Mouse (Mus musculus) MEL (cell line): Measurements from ENCODE around the gene Ttc17.

ENCODE experiments used
- CTCF ChIP-seq, 3 experiments: IDR thresholded peaks in 2 of 3; conservative IDR thresholded peaks in 1 of 3; 2 replicates each; pipeline ENCODE4 v1.5.1; 2011 to 2012; ENCODE audit warnings: low read length in 3 of 3, low read depth in 2 of 3, mild to moderate bottlenecking in 2 of 3, improper control_type of control experiment in 1 of 3, inconsistent platforms in 1 of 3, mixed read lengths in 1 of 3, moderate library complexity in 1 of 3; ENCODE audit not compliant: control insufficient read depth in 1 of 3, insufficient read depth in 1 of 3, poor library complexity in 1 of 3, severe bottlenecking in 1 of 3
- GABPA ChIP-seq: IDR thresholded peaks from 2 replicates; pipeline ENCODE4 v1.6.1; 2012; ENCODE audit warnings: low read depth, mild to moderate bottlenecking, inconsistent platforms, low read length, improper control_type of control experiment, moderate library complexity
- JUND ChIP-seq: IDR thresholded peaks from 2 replicates; pipeline ENCODE4 v1.6.1; 2011; ENCODE audit warnings: low read depth, mild to moderate bottlenecking, improper control_type of control experiment, low read length
- MAX ChIP-seq: IDR thresholded peaks from 2 replicates; pipeline ENCODE4 v1.6.1; 2011; ENCODE audit warnings: low read length, improper control_type of control experiment
- MEF2A ChIP-seq: IDR thresholded peaks from 2 replicates; pipeline ENCODE4 v1.6.1; 2014; ENCODE audit warnings: low read depth, mild to moderate bottlenecking, inconsistent platforms, low read length, improper control_type of control experiment; ENCODE audit not compliant: poor library complexity, insufficient replicate concordance, severe bottlenecking; ENCODE audit errors: extremely low read depth
- MYB ChIP-seq: IDR thresholded peaks from 2 replicates; pipeline ENCODE4 v1.6.1; 2011; ENCODE audit warnings: mild to moderate bottlenecking, low read depth, low read length, improper control_type of control experiment
- SMC3 ChIP-seq: IDR thresholded peaks from 2 replicates; pipeline ENCODE4 v1.6.1; 2011; ENCODE audit warnings: low read depth, low read length, improper control_type of control experiment
- TBP ChIP-seq: IDR thresholded peaks from 2 replicates; pipeline ENCODE4 v1.8.0; 2011; ENCODE audit warnings: low read depth, low read length, improper control_type of control experiment
- TCF12 ChIP-seq: IDR thresholded peaks from 2 replicates; pipeline ENCODE4 v1.6.1; 2014; ENCODE audit warnings: low read depth, mild to moderate bottlenecking, inconsistent platforms, low read length, improper control_type of control experiment, moderate library complexity
- ZKSCAN1 ChIP-seq: IDR thresholded peaks from 2 replicates; pipeline ENCODE4 v1.6.1; 2012; ENCODE audit warnings: low read depth, mild to moderate bottlenecking, inconsistent platforms, low read length, improper control_type of control experiment, moderate library complexity

GRCm38 (mm10) chr2:94346746-94347145 lies 59.7 kb downstream of the Ttc17 start:
- TF ChIP-seq MAX, result no peak
- no peak for TF ChIP-seq MYB
- no peak for TF ChIP-seq ZKSCAN1
- TF ChIP-seq JUND, result no peak
- no peak for TF ChIP-seq CTCF (IDR thresholded peaks at IDR 0.05 in 2 of 3, conservative IDR thresholded peaks at IDR 0.05 in 1 of 3; ENCODE audit: control insufficient read depth in 1 of 3, insufficient read depth in 1 of 3, low read depth in 2 of 3, low read length in 3 of 3, poor library complexity in 1 of 3, severe bottlenecking in 1 of 3)
- TF ChIP-seq GABPA, result no peak
- TF ChIP-seq TCF12, result no peak
- no peak for TF ChIP-seq SMC3
- no peak for TF ChIP-seq TBP
- TF ChIP-seq MEF2A, result no peak
